Mouse (Mus musculus) myocyte (in vitro differentiated cells): ENCODE results near the gene Itga1.

Source experiments
- CEBPB ChIP-seq: IDR thresholded peaks from 2 replicates; pipeline ENCODE4 v1.6.1; 2011; ENCODE audit warnings: mild to moderate bottlenecking, moderate library complexity; ENCODE audit not compliant: poor library complexity, insufficient read depth, severe bottlenecking
- E2F4 ChIP-seq: IDR thresholded peaks from one replicate; pipeline ENCODE4 v1.6.1; 2011; ENCODE audit warnings: mild to moderate bottlenecking, control low read depth, moderate library complexity; ENCODE audit not compliant: insufficient read depth
- MAX ChIP-seq: IDR thresholded peaks from one replicate; pipeline ENCODE4 v1.6.1; 2011; ENCODE audit warnings: low read depth, mild to moderate bottlenecking, control low read depth
- MYOD1 ChIP-seq, 3 experiments: IDR thresholded peaks; one replicate each; pipeline ENCODE4 v1.6.1; 2011; ENCODE audit warnings: control low read depth in 2 of 3, low read depth in 2 of 3, mild to moderate bottlenecking in 2 of 3, moderate library complexity in 1 of 3; ENCODE audit not compliant: insufficient read length in 2 of 3, control insufficient read depth in 1 of 3
- MYOG ChIP-seq, 3 experiments: IDR thresholded peaks; one replicate each; pipeline ENCODE4 v1.6.1; 2011; ENCODE audit warnings: control low read depth in 2 of 3, low read depth in 2 of 3, mild to moderate bottlenecking in 2 of 3; ENCODE audit not compliant: insufficient read length in 2 of 3, control insufficient read depth in 1 of 3, insufficient read depth in 1 of 3
- POLR2A ChIP-seq: IDR thresholded peaks from one replicate; pipeline ENCODE4 v1.6.1; 2011; ENCODE audit warnings: low read depth, mild to moderate bottlenecking, control low read depth, moderate library complexity; ENCODE audit not compliant: insufficient read length
- POLR2AphosphoS2 ChIP-seq: IDR thresholded peaks from one replicate; pipeline ENCODE4 v1.6.1; 2011; ENCODE audit warnings: low read depth, control low read depth; ENCODE audit not compliant: insufficient read length
- REST ChIP-seq: IDR thresholded peaks from one replicate; pipeline ENCODE4 v1.6.1; 2011; ENCODE audit warnings: mild to moderate bottlenecking, control low read depth, moderate library complexity; ENCODE audit not compliant: insufficient read depth, insufficient read length
- TCF12 ChIP-seq: IDR thresholded peaks from one replicate; pipeline ENCODE4 v1.6.1; 2011; ENCODE audit warnings: mild to moderate bottlenecking, control low read depth; ENCODE audit not compliant: poor library complexity, insufficient read depth, severe bottlenecking
- TCF3 ChIP-seq: IDR thresholded peaks from one replicate; pipeline ENCODE4 v1.6.1; 2011; ENCODE audit warnings: low read depth, control low read depth; ENCODE audit not compliant: insufficient read length
- USF1 ChIP-seq: IDR thresholded peaks from one replicate; pipeline ENCODE4 v1.6.1; 2011; ENCODE audit warnings: low read depth, mild to moderate bottlenecking, control low read depth, moderate library complexity

DNA sequence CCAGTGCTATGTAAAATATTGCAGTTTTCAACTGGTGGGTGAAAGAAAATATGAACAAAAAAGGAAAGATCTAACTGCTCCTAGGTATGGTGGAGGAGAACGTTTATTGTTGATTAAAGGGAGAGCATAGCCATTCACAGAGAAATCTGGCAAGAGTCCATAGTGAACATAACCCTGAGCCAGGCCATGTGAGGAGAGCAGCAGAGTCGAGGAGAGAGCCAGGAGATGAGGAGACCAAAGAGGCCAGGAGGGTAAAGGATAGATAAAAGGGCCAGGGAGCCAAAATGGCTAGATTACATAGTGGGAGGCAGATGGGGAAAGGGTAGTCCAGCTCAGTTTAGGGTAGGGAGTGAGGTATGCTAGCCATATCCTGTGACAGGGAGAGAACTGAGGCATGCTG lies 5.5 kb downstream of the Itga1 start:
- TF ChIP-seq E2F4 (no peak), POLR2A (no peak), MYOD1 (IDR thresholded peaks at IDR 0.05; ENCODE audit: control insufficient read depth in 1 of 3, insufficient read length in 2 of 3, low read depth in 2 of 3) (no peak), TCF3 (no peak), MAX (no peak), USF1 (no peak), POLR2AphosphoS2 (no peak), TCF12 (no peak), MYOG (IDR thresholded peaks at IDR 0.05; ENCODE audit: control insufficient read depth in 1 of 3, insufficient read depth in 1 of 3, insufficient read length in 2 of 3, low read depth in 2 of 3) (no peak), CEBPB (no peak), REST (no peak)
